Mouse (Mus musculus): ENCODE results near the gene Lyrm1. TPM values are rescaled to one million over a fixed set of nuclear protein-coding genes. Genes with fewer than 3 reads are reported as not detected.

Lyrm1 gene
- polyA plus RNA-seq, 1 experiment: 19.4 TPM

DNA sequence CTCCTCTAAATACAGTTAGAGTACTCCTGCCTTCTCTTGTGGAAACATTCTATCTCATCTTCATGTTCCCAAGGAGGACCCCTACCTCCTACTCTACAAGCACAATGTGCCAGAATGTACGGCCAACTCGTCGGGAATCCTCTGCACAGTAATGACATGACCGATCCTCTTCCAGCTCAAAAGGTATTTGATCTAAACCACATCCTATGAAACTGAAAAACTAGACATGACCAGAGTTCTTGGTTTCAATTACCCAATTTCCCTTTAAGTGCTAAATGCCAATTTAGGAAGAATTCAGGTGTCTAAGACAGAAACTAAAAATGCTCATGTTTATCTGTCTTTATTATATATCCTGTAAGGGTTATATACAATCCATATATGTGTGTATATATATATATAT, 23.5 kb upstream of the Lyrm1 start:
- H3K27ac ChIP-seq (ENCODE audit: insufficient read depth, low read length): no peak overlapping the region
- no peak for DNase-seq
- H3K4me3 ChIP-seq (replicated peaks; ENCODE audit: insufficient read depth, low read depth, low read length): no peak overlapping the region
- TF ChIP-seq POLR2A (IDR thresholded peaks at IDR 0.05; ENCODE audit: borderline replicate concordance, insufficient read depth, low read length) (no peak), CTCF (IDR thresholded peaks at IDR 0.05; ENCODE audit: borderline replicate concordance, insufficient read depth, low read depth, low read length) (no peak)
- H3K4me1 ChIP-seq (ENCODE audit: control insufficient read depth, insufficient read depth, low read length): peaks cover 3% of the 10 kb centered on the region; the same call in 1 of the 2 replicates
- WGBS: 83% methylated on average over 4 of the region's 4 CpGs
- no peaks in the 10 kb centered on the region for H3K27me3 ChIP-seq (ENCODE audit: control insufficient read depth, insufficient read depth, low read length)

DNA sequence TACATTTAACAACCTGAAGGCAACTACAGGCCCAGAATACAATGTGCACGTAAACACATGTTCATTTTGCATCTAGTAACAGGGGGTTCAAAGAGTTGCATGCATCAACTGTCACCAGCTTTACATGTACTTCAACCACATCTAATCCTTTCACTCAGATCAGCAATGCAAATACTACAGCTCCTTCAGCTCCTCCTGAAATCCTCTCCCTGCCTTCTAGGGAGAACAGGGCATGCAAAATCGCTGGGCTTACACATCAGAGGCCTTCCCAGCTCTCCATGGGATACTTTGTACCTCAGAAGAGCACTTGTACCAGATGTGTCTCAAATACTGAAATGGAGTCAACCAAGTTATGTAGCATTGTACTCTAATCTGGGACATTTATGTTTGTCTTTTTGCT, 22.6 kb upstream of the Lyrm1 start:
- no peak for DNase-seq
- H3K4me1 ChIP-seq (ENCODE audit: control insufficient read depth, insufficient read depth, low read length): peaks cover 3% of the 10 kb centered on the region; the same call in 1 of the 2 replicates
- TF ChIP-seq POLR2A (IDR thresholded peaks at IDR 0.05; ENCODE audit: borderline replicate concordance, insufficient read depth, low read length) (no peak), CTCF (IDR thresholded peaks at IDR 0.05; ENCODE audit: borderline replicate concordance, insufficient read depth, low read depth, low read length) (no peak)
- H3K27me3 ChIP-seq (ENCODE audit: control insufficient read depth, insufficient read depth, low read length): no peaks in the 10 kb centered on the region
- no peak overlapping the region for H3K27ac ChIP-seq (ENCODE audit: insufficient read depth, low read length)
- H3K4me3 ChIP-seq (replicated peaks; ENCODE audit: insufficient read depth, low read depth, low read length): no peak overlapping the region
- WGBS: 56% methylated on average over 2 of the region's 2 CpGs

DNA sequence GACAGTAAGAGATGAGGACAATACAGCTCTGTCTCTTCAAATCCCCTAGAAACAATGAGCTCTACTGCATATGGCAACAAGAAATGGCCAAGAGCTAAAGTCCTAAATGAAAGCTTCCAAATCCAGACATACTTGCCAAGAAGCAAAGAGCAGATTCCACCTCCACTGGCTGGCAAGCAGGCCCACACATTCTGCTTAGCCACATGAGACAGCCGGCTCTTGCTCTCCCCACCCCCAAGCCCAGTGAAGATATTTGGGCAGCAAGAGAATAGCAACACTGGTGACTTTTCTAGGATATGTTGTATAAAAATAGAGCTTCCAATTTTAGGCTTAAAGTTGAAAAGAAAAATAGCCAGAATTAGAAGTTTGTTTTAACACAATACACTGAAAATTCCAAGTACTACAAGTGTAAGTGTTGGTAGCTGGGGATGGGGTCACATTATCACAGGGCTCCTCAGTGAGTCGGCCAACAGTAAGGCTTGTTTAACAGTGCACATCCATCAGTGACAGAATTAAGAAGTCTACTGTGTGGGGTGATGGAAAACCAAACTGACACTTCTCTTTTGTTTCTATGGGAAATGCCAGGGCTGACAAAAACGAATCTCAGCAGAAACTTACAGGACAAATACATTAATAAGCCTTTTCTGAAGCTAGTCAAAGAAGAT, 19.8 kb upstream of the Lyrm1 start:
- DNase-seq: peak; percentile 30 to 67

DNA sequence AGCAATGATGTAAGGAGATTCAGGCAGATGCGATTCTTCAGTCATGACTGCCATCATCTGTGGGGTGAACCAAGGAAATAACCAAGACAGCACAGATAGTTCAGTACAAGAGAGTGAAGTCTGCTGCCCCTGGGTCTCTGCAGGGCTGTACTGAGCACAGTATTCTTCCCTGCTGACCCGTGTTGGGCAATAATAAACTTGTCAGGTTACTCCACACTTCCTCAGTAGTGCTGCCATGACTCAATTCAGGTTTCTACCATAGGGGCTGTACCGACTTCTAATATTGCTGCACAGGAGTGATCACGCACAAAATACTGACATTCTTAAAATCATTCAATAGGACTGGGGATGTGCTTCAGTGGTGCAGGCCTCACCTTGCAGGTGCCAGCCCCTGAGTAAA, 16.5 kb upstream of the Lyrm1 start:
- 95% methylated on average over 4 of the region's 4 CpGs for WGBS
- Histone ChIP-seq H3K27ac (ENCODE audit: insufficient read depth, low read length) (no peak overlapping the region), H3K27me3 (ENCODE audit: control insufficient read depth, insufficient read depth, low read length) (no peaks in the 10 kb centered on the region), H3K4me3 (replicated peaks; ENCODE audit: insufficient read depth, low read depth, low read length) (no peak overlapping the region), H3K4me1 (ENCODE audit: control insufficient read depth, insufficient read depth, low read length) (peaks cover 3% of the 10 kb centered on the region; the same call in 1 of the 2 replicates)
- TF ChIP-seq POLR2A (IDR thresholded peaks at IDR 0.05; ENCODE audit: borderline replicate concordance, insufficient read depth, low read length) (no peak), CTCF (IDR thresholded peaks at IDR 0.05; ENCODE audit: borderline replicate concordance, insufficient read depth, low read depth, low read length) (no peak)
- DNase-seq: no peak

More for the DNA sequence above, 19.8 kb upstream of the Lyrm1 start:
- 23% methylated on average over 3 of the region's 3 CpGs for WGBS
- Histone ChIP-seq H3K4me1 (ENCODE audit: control insufficient read depth, insufficient read depth, low read length) (peaks cover 3% of the 10 kb centered on the region; the same call in 1 of the 2 replicates), H3K4me3 (replicated peaks; ENCODE audit: insufficient read depth, low read depth, low read length) (no peak overlapping the region), H3K27me3 (ENCODE audit: control insufficient read depth, insufficient read depth, low read length) (no peaks in the 10 kb centered on the region), H3K27ac (ENCODE audit: insufficient read depth, low read length) (no peak overlapping the region)
- TF ChIP-seq POLR2A (IDR thresholded peaks at IDR 0.05; ENCODE audit: borderline replicate concordance, insufficient read depth, low read length) (no peak), CTCF (IDR thresholded peaks at IDR 0.05; ENCODE audit: borderline replicate concordance, insufficient read depth, low read depth, low read length) (no peak)

DNA sequence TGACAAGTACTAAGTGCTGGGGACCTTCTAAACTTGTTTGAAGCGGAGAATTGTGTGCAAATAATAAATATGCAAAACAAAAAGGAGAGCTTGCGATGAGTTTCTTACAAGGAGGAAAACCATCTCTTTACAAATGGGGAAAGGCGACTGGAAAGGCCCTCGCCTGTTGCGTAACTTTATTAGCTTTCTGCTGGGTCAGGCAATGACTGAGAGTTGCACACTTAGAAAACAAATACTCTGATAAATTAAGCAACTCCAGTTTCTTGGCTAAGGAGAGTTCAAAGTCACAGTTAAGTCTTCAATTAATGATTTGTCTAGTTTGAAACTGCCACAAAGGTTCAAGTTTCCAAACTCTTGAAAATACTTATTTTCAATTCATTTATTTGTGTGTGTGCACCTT, 15.3 kb upstream of the Lyrm1 start:
- WGBS: 94% methylated on average over 5 of the region's 5 CpGs
- TF ChIP-seq POLR2A (IDR thresholded peaks at IDR 0.05; ENCODE audit: borderline replicate concordance, insufficient read depth, low read length): no peak
- no peak for TF ChIP-seq CTCF (IDR thresholded peaks at IDR 0.05; ENCODE audit: borderline replicate concordance, insufficient read depth, low read depth, low read length)

DNA sequence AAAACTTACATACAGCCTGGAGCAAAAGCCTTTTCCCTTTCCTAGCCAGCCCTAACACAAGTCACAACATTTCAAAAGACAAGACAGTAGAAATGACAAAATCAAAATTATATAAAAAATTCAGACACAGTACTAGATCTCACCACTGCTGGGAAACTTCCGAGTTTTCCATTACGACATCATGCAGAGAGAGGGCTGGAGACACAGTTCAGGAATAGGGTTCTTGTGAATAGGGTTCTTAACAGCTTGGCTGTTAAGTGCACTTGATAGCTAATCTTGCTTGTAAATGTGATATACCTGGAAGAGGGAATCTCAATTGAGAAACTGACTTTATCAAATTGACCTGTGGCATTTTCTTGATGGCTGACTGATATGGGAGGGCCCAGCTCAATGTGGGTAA, 14.4 kb upstream of the Lyrm1 start:
- 88% methylated on average over 2 of the region's 2 CpGs for WGBS
- Histone ChIP-seq H3K27ac (ENCODE audit: insufficient read depth, low read length) (no peak overlapping the region), H3K27me3 (ENCODE audit: control insufficient read depth, insufficient read depth, low read length) (no peaks in the 10 kb centered on the region), H3K4me1 (ENCODE audit: control insufficient read depth, insufficient read depth, low read length) (no peaks in the 10 kb centered on the region), H3K4me3 (replicated peaks; ENCODE audit: insufficient read depth, low read depth, low read length) (no peak overlapping the region)
- no peak for DNase-seq
- TF ChIP-seq CTCF (IDR thresholded peaks at IDR 0.05; ENCODE audit: borderline replicate concordance, insufficient read depth, low read depth, low read length): no peak
- TF ChIP-seq POLR2A (IDR thresholded peaks at IDR 0.05; ENCODE audit: borderline replicate concordance, insufficient read depth, low read length): no peak

More for the DNA sequence above, 15.3 kb upstream of the Lyrm1 start:
- Histone ChIP-seq H3K27me3 (ENCODE audit: control insufficient read depth, insufficient read depth, low read length) (no peaks in the 10 kb centered on the region), H3K4me3 (replicated peaks; ENCODE audit: insufficient read depth, low read depth, low read length) (no peak overlapping the region), H3K27ac (ENCODE audit: insufficient read depth, low read length) (no peak overlapping the region), H3K4me1 (ENCODE audit: control insufficient read depth, insufficient read depth, low read length) (peaks cover 3% of the 10 kb centered on the region; the same call in 1 of the 2 replicates)
- no peak for DNase-seq

DNA sequence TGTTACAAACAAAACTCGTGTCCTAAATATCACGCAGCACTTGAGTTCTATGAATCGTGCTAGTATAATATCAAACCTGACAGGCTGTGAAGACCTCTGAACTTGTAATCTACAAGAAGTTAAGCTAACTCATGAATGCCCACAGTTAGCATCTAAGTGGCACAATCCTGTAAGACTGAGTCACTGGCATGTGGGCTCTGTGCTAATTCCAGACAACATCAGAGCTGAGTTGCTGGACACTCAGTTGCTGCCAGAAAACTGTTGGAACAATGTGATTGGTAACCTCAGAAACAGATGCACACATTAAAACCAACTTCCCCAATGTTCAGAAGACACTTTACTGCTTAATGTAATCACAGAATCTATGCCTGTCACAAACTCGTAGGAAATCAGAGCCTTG, 7.8 kb upstream of the Lyrm1 start:
- H3K4me1 ChIP-seq (ENCODE audit: control insufficient read depth, insufficient read depth, low read length): no peaks in the 10 kb centered on the region
- H3K4me3 ChIP-seq (replicated peaks; ENCODE audit: insufficient read depth, low read depth, low read length): no peak overlapping the region
- H3K27me3 ChIP-seq (ENCODE audit: control insufficient read depth, insufficient read depth, low read length): no peaks in the 10 kb centered on the region
- no peak for TF ChIP-seq CTCF (IDR thresholded peaks at IDR 0.05; ENCODE audit: borderline replicate concordance, insufficient read depth, low read depth, low read length)
- no peak for TF ChIP-seq POLR2A (IDR thresholded peaks at IDR 0.05; ENCODE audit: borderline replicate concordance, insufficient read depth, low read length)
- 73% methylated on average over 4 of the region's 4 CpGs for WGBS
- no peak for DNase-seq
- no peak overlapping the region for H3K27ac ChIP-seq (ENCODE audit: insufficient read depth, low read length)

DNA sequence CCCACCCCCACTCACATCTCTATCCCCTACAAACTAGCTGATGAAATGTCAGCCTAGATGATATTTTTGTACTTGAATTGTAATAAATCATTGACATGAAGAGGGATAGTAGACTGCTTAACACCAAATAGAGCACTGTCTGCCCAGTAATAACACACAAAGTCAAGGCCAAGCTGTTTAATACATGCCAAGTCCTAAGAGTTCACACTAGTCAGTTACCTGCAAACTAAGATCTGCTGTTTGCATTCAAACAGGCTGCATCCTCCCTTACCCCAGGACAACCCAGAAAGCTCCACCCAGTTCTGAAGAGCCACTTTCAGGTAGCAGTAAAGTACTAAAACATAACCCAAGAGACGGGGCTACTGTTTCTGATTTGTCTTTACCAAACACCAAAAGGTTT, 3.5 kb upstream of the Lyrm1 start:
- Histone ChIP-seq H3K4me1 (ENCODE audit: control insufficient read depth, insufficient read depth, low read length) (no peaks in the 10 kb centered on the region), H3K27me3 (ENCODE audit: control insufficient read depth, insufficient read depth, low read length) (no peaks in the 10 kb centered on the region), H3K27ac (ENCODE audit: insufficient read depth, low read length) (no peak overlapping the region), H3K4me3 (replicated peaks; ENCODE audit: insufficient read depth, low read depth, low read length) (no peak overlapping the region)
- no peak for DNase-seq
- TF ChIP-seq POLR2A (IDR thresholded peaks at IDR 0.05; ENCODE audit: borderline replicate concordance, insufficient read depth, low read length) (no peak), CTCF (IDR thresholded peaks at IDR 0.05; ENCODE audit: borderline replicate concordance, insufficient read depth, low read depth, low read length) (no peak)
- 100% methylated on average over 1 of the region's 1 CpGs for WGBS

Data from cerebellum, adult 2 months (tissue).